Mouse (Mus musculus) midbrain, postnatal 0 days (tissue): ENCODE results near the gene Gm13889. TPM values are rescaled to one million over a fixed set of nuclear protein-coding genes. Genes with fewer than 3 reads are reported as not detected.

ENCODE experiments used
- ATAC-seq: fragments of 200-750 bp; cut with Nextera tagmentation; 2 replicates; pipeline ENCODE4 v1.8.0; 2017; ENCODE audit warnings: moderate number of reproducible peaks, mild to moderate bottlenecking, moderate TSS enrichment, moderate library complexity; ENCODE audit not compliant: low FRiP score
- DNase-seq: peaks from one replicate; pipeline ENCODE4 v3.0.0-alpha.2; 2015; ENCODE audit warnings: low spot score
- H3K27ac ChIP-seq: fragments of 300-500 bp; sonication (generic); 2 replicates; pipeline ENCODE4 v1.5.1; 2014; ENCODE audit warnings: low read depth, mild to moderate bottlenecking, low read length, mixed read lengths
- H3K27me3 ChIP-seq: fragments of 300-500 bp; sonication (generic); 2 replicates; pipeline ENCODE4 v1.6.1; 2014; ENCODE audit warnings: low read length, control low read depth, mixed read lengths; ENCODE audit not compliant: insufficient read depth
- H3K36me3 ChIP-seq: fragments of 300-500 bp; sonication (generic); 2 replicates; pipeline ENCODE4 v1.6.1; 2014; ENCODE audit warnings: low read length, control low read depth, mixed read lengths; ENCODE audit not compliant: insufficient read depth
- H3K4me1 ChIP-seq: fragments of 300-500 bp; sonication (generic); 2 replicates; pipeline ENCODE4 v1.6.1; 2014; ENCODE audit warnings: mild to moderate bottlenecking, control low read depth, antibody characterized with exemption, low read length, mixed read lengths; ENCODE audit not compliant: insufficient read depth
- H3K4me2 ChIP-seq: fragments of 300-500 bp; sonication (generic); 2 replicates; pipeline ENCODE4 v1.6.1; 2014; ENCODE audit warnings: low read depth, mild to moderate bottlenecking, low read length, mixed read lengths; ENCODE audit not compliant: poor library complexity, severe bottlenecking
- H3K4me3 ChIP-seq: fragments of 300-500 bp; sonication (generic); 2 replicates; pipeline ENCODE4 v1.5.1; 2014; ENCODE audit warnings: low read depth, mild to moderate bottlenecking, low read length, moderate library complexity
- H3K9ac ChIP-seq: fragments of 300-500 bp; sonication (generic); replicated peaks from 2 replicates; pipeline ENCODE4 v1.6.1; 2014; ENCODE audit warnings: mild to moderate bottlenecking, low read length, moderate library complexity, mixed read lengths; ENCODE audit not compliant: poor library complexity, severe bottlenecking
- H3K9me3 ChIP-seq: fragments of 300-500 bp; sonication (generic); 2 replicates; pipeline ENCODE4 v1.6.1; 2016; ENCODE audit warnings: low read length, control low read depth
- CTCF ChIP-seq: IDR thresholded peaks from 2 replicates; pipeline ENCODE4 v1.5.1; 2016; ENCODE audit warnings: antibody characterized with exemption, mild to moderate bottlenecking
- WGBS: fragments of 180-500 bp; shearing (Covaris S2); extraction: QIAGEN DNeasy Blood & Tissue Kit; methylation state at CpG from one replicate; pipeline ENCODE4 v1.1.7; 2014; 5-methylcytosine and 5-hydroxymethylcytosine counted together
- polyA plus RNA-seq: library from polyadenylated mRNA; unstranded; fragments of >200 nt; fragmentation: Nextera tagmentation; extraction: Ambion mirVana; gene quantifications from 2 replicates; pipeline ENCODE4 v1.2.1, GENCODE M21; 2015
- total RNA-seq: library from RNA; depleted of rRNA; stranded (reverse); fragments of >200 nt; gene quantifications from 2 replicates; pipeline ENCODE4 v1.2.3, GENCODE M21; 2014

Gene Gm13889
- total and polyA plus RNA-seq, 2 experiments from 2014 or later = 10.4 to 21.9 TPM

DNA sequence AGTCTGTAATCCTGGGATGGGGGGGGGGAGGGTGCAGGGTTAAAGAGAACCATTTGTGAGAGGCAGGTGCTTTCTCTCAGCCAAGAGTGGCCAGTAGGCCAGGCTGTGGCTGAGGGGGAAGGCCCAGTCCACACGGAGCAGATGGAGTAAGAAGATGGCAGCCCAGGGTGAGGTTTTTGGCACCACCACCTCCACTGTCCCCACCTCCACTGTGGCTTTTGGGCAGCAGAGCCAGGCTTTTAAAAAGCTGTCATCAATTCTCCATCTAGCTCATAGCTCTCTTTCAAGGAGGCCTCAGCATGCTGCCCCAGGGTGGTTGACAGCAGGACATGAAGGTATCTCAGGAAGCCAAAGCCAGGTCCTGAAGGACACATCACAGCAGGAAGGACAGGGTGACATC, 6.8 kb upstream of the Gm13889 start:
- Histone ChIP-seq H3K4me1 (no peaks in the 10 kb centered on the region), H3K27ac (no peak overlapping the region), H3K9me3 (no peaks in the 10 kb centered on the region), H3K4me2 (no peak overlapping the region), H3K27me3 (no peaks in the 10 kb centered on the region), H3K4me3 (no peak overlapping the region), H3K36me3 (no peaks in the 10 kb centered on the region), H3K9ac (no peak overlapping the region)
- DNase-seq (no peak), ATAC-seq (no peak)
- WGBS = 94% methylated on average over 1 of the region's 1 CpGs
- no peak for TF ChIP-seq CTCF

DNA sequence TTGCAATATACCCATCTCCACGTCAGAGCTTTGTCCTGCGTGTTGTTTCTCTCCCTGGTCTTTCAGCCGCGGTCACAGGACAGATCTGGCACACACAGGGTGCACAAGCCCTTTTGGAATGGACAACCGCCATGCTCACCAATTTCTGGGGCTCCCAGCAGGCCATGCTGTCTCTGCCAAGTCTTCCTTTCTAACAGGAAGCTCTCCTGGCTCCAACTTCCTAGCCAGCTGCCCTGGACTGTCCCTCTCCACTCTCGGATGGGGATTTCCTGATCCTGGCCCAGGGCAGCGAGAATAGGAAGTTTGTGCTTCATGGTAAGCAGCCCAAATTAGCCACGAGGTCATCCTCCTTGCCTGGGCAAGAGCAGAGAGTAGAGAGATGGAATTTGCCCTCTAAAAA, 4.7 kb upstream of the Gm13889 start:
- WGBS = 71% methylated on average over 8 of the region's 8 CpGs
- DNase-seq = peak; percentile 37
- H3K36me3 ChIP-seq = no peaks in the 10 kb centered on the region
- ATAC-seq = no peak
- H3K27me3 ChIP-seq = no peaks in the 10 kb centered on the region
- no peaks in the 10 kb centered on the region for H3K9me3 ChIP-seq
- H3K4me1 ChIP-seq = no peaks in the 10 kb centered on the region
- no peak overlapping the region for H3K4me2 ChIP-seq
- H3K4me3 ChIP-seq = no peak overlapping the region
- H3K27ac ChIP-seq = no peak overlapping the region
- no peak overlapping the region for H3K9ac ChIP-seq
- TF ChIP-seq CTCF = no peak

DNA sequence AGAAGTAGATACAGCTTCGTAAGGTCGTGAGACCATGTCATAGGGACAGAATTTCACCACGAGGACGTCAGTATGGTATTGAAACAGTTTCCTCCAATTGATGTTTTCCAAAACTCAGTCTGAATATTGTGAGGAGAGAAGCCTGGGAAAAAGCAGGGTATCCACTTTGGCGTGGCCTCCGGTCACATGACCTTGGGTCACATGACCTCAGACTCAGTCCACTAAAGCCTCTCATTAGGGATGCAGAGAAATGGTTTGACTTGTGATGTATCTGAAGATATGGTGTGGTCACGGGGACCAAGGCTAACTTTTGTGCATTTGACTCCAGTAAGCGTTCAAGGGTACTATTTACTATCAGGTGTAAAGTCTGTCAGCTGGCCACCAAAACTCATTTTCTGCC, 2.3 kb upstream of the Gm13889 start:
- H3K9me3 ChIP-seq = no peaks in the 10 kb centered on the region
- 83% methylated on average over 8 of the region's 8 CpGs for WGBS
- no peak overlapping the region for H3K9ac ChIP-seq
- no peaks in the 10 kb centered on the region for H3K4me1 ChIP-seq
- ATAC-seq (no peak), DNase-seq (no peak)
- TF ChIP-seq CTCF = no peak
- no peak overlapping the region for H3K27ac ChIP-seq
- H3K4me2 ChIP-seq = no peak overlapping the region
- H3K4me3 ChIP-seq = no peak overlapping the region
- H3K36me3 ChIP-seq = no peaks in the 10 kb centered on the region
- H3K27me3 ChIP-seq = peaks cover under 1% of the 10 kb centered on the region; the same call in 1 of the 2 replicates

DNA sequence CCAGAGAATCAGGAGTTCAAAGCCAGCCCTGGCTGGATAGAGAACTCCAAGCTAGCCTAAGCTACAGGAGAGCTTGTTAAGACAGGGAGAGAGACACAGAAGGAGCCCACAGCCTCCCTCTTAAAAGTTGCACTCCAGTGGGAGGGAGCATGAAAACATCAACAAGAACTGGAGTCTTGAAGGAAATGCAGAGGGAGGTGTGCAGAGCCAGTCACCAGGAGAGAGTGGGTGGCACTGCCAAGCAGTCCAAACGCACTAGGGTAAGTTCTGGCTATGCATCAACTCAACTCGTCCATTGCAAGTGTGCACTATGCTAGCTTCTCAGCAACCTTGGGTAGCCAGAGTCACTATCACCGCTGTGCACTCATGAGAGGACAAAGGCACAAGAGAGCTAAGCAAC, 1.2 kb upstream of the Gm13889 start:
- Histone ChIP-seq H3K9ac (no peak overlapping the region), H3K36me3 (no peaks in the 10 kb centered on the region), H3K4me3 (no peak overlapping the region), H3K4me1 (no peaks in the 10 kb centered on the region), H3K9me3 (no peaks in the 10 kb centered on the region), H3K27me3 (peaks cover 12% of the 10 kb centered on the region), H3K27ac (no peak overlapping the region), H3K4me2 (no peak overlapping the region)
- 75% methylated on average over 3 of the region's 3 CpGs for WGBS
- DNase-seq (no peak), ATAC-seq (no peak)
- TF ChIP-seq CTCF = no peak

DNA sequence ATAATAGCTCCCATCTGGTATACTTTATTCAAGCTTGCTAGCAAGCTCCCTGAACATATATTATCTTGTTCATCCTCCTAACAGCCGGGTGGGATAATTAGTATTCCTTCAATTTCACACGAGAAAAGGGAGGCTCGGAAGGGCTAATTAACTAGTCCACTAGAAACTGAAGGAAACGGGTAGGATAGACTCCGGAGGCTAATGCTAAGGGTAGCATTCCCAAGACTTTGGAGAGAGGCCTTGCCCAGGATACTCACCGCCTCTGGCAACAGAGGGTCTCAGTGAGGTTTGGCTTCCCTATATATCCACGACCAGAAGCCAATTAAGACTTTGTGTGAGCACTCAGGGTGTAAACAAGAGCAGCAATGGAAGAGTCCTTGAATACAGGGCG, 779 bp upstream of the Gm13889 start:
- no peaks in the 10 kb centered on the region for H3K9me3 ChIP-seq
- TF ChIP-seq CTCF = no peak
- no peak overlapping the region for H3K9ac ChIP-seq
- no peak overlapping the region for H3K4me3 ChIP-seq
- WGBS = 35% methylated on average over 8 of the region's 8 CpGs
- H3K4me2 ChIP-seq = peak overlapping the region; percentile 98; the same call in 1 of the 2 replicates
- peaks cover 13% of the 10 kb centered on the region for H3K27me3 ChIP-seq
- DNase-seq (peak; percentile 28), ATAC-seq (no peak)
- no peaks in the 10 kb centered on the region for H3K36me3 ChIP-seq
- no peak overlapping the region for H3K27ac ChIP-seq
- H3K4me1 ChIP-seq = no peaks in the 10 kb centered on the region

DNA sequence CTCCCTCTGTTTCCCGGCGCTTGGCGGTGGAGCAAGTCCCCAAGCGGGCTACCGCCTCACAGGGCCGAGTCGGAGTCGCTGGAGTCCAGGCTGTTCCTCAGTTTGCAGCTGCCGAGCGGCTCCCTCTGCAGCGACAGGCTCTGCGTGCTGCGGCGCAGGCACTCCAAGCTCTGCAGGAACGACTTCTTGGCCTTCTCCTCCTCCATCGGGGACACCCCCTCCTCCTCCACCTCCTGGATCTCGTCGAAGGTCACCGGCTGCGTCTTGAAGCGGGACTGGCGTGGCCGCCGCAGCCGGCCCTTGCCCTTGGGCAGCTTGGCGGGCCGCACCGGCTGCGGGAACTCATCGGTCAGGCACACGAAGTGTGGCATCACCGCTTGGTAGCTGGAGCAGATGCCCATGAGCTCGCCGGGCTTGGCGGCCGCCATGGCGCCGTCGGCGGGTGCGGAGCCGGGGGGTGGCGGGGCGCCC, 635 bp downstream of the Gm13889 start:
- Histone ChIP-seq H3K27me3 (peaks cover 13% of the 10 kb centered on the region), H3K36me3 (no peaks in the 10 kb centered on the region), H3K9ac (peak overlapping the region; percentile 83), H3K27ac (peak overlapping the region; percentile 75), H3K4me3 (peak overlapping the region; percentile 78), H3K4me2 (peak overlapping the region; percentile 98), H3K9me3 (no peaks in the 10 kb centered on the region), H3K4me1 (no peaks in the 10 kb centered on the region)
- peak; percentile 60 for ATAC-seq
- TF ChIP-seq CTCF = no peak
- under 1% methylated on average over 38 of the region's 44 CpGs for WGBS
- peak; percentile 42 for DNase-seq
